Comparison of ENCODE assay signal across 13 mouse cellular contexts in genomic region chr17:49208315-49208820, GRCm38 (mm10).
A peak's percentile ranks its signal among the peaks of the same experiment; 100 is the strongest.
DNase-seq lines count a peak whose midpoint lies in the region; ATAC-seq and TF ChIP-seq lines count a peak whose summit lies in the region.
"Had no signal": no experiment of that assay in that cellular context is flagged by ENCODE, and none has a peak within 500 bp of the region (broad histone marks: within the 10 kb centered on the region; RNA-seq: fewer than 3 reads in every experiment).

No protein-coding gene starts in this region.

- TF ChIP-seq EP300 in lung, postnatal 0 days (IDR thresholded peaks at IDR 0.05): no peak

- H3K9ac ChIP-seq in intestine, postnatal 0 days (ENCODE audit: low read depth, low read length): no peak overlapping the region
- H3K9ac ChIP-seq in intestine, embryonic 16.5 days (ENCODE audit: low read depth, low read length): no peak overlapping the region
- no peak overlapping the region for H3K9ac ChIP-seq in lung, postnatal 0 days (replicated peaks; ENCODE audit: low read depth)
- H3K9ac ChIP-seq: embryonic facial prominence, embryonic 15.5 days; heart, embryonic 13.5 days; limb, embryonic 12.5 days; neural tube, embryonic 12.5 days had no signal

- no peaks in the 10 kb centered on the region for H3K36me3 ChIP-seq in intestine, postnatal 0 days (ENCODE audit: control insufficient read depth, insufficient read depth)
- H3K36me3 ChIP-seq in intestine, embryonic 16.5 days (ENCODE audit: control insufficient read depth, insufficient read depth, low read length): no peaks in the 10 kb centered on the region
- no peaks in the 10 kb centered on the region for H3K36me3 ChIP-seq in lung, postnatal 0 days (ENCODE audit: insufficient read depth, low read length)
- H3K36me3 ChIP-seq: embryonic facial prominence, embryonic 15.5 days; heart, embryonic 13.5 days; limb, embryonic 12.5 days; neural tube, embryonic 12.5 days had no signal

- no peak for ATAC-seq in intestine, postnatal 0 days
- no peak for ATAC-seq in intestine, embryonic 16.5 days
- no peak for ATAC-seq in lung, postnatal 0 days

- no peak overlapping the region for H3K4me3 ChIP-seq in intestine, postnatal 0 days (ENCODE audit: low read depth, low read length)
- H3K4me3 ChIP-seq in intestine, embryonic 16.5 days (ENCODE audit: low read length): no peak overlapping the region
- H3K4me3 ChIP-seq in lung, postnatal 0 days (ENCODE audit: low read depth, low read length): no peak overlapping the region
- H3K4me3 ChIP-seq: embryonic facial prominence, embryonic 15.5 days; heart, embryonic 13.5 days; limb, embryonic 12.5 days; neural tube, embryonic 12.5 days had no signal

- H3K4me1 ChIP-seq in intestine, postnatal 0 days (replicated peaks; ENCODE audit: control insufficient read depth, insufficient read depth, low read length): no peaks in the 10 kb centered on the region
- H3K4me1 ChIP-seq in intestine, embryonic 16.5 days (ENCODE audit: control insufficient read depth, insufficient read depth, low read length): no peaks in the 10 kb centered on the region
- no peaks in the 10 kb centered on the region for H3K4me1 ChIP-seq in lung, postnatal 0 days (ENCODE audit: insufficient read depth, low read depth, low read length)
- H3K4me1 ChIP-seq: embryonic facial prominence, embryonic 15.5 days had no signal

- H3K27me3 ChIP-seq in intestine, postnatal 0 days (replicated peaks; ENCODE audit: control insufficient read depth, insufficient read depth, low read length): no peaks in the 10 kb centered on the region
- no peaks in the 10 kb centered on the region for H3K27me3 ChIP-seq in intestine, embryonic 16.5 days (replicated peaks; ENCODE audit: control insufficient read depth, insufficient read depth, low read length)
- H3K27me3 ChIP-seq in lung, postnatal 0 days (replicated peaks; ENCODE audit: insufficient read depth, low read length): no peaks in the 10 kb centered on the region
- H3K27me3 ChIP-seq: embryonic facial prominence, embryonic 15.5 days; heart, embryonic 13.5 days; limb, embryonic 12.5 days; neural tube, embryonic 12.5 days had no signal

- no peaks in the 10 kb centered on the region for H3K9me3 ChIP-seq in intestine, postnatal 0 days (ENCODE audit: control insufficient read depth)
- H3K9me3 ChIP-seq in intestine, embryonic 16.5 days (ENCODE audit: control insufficient read depth, low read length): no peaks in the 10 kb centered on the region
- no peaks in the 10 kb centered on the region for H3K9me3 ChIP-seq in lung, postnatal 0 days (ENCODE audit: low read length)
- H3K9me3 ChIP-seq: embryonic facial prominence, embryonic 15.5 days; limb, embryonic 12.5 days had no signal

- no peak overlapping the region for H3K27ac ChIP-seq in intestine, postnatal 0 days (ENCODE audit: low read depth, low read length)
- no peak overlapping the region for H3K27ac ChIP-seq in intestine, embryonic 16.5 days (ENCODE audit: low read length)
- no peak overlapping the region for H3K27ac ChIP-seq in lung, postnatal 0 days (ENCODE audit: low read length)
- H3K27ac ChIP-seq: embryonic facial prominence, embryonic 15.5 days; heart, embryonic 13.5 days; limb, embryonic 12.5 days; neural tube, embryonic 12.5 days had no signal

- no peak for DNase-seq in lung, postnatal 0 days (ENCODE audit: low spot score)
- no peak for DNase-seq in lung, adult 18-20 months
- peak; percentile 26 for DNase-seq in embryo, embryonic 10.5 days (ENCODE audit: low spot score)
- DNase-seq in retina, embryonic 14.5 days (ENCODE audit: low spot score): peak; percentile 14
- DNase-seq in ovary, postnatal 10 days (ENCODE audit: low spot score): no peak
- DNase-seq: adrenal gland, postnatal 25 days; cerebellum, adult 2 months had no signal

- peak; percentile 43 for TF ChIP-seq CTCF in intestine, postnatal 0 days (IDR thresholded peaks at IDR 0.05; ENCODE audit: low read depth)
- TF ChIP-seq CTCF in lung, postnatal 0 days (IDR thresholded peaks at IDR 0.05): peak; percentile 40

- no peak overlapping the region for H3K4me2 ChIP-seq in intestine, postnatal 0 days (replicated peaks; ENCODE audit: low read depth)
- H3K4me2 ChIP-seq in intestine, embryonic 16.5 days (ENCODE audit: low read depth, low read length): no peak overlapping the region
- no peak overlapping the region for H3K4me2 ChIP-seq in lung, postnatal 0 days (replicated peaks; ENCODE audit: low read depth, low read length)
- H3K4me2 ChIP-seq: embryonic facial prominence, embryonic 15.5 days; heart, embryonic 13.5 days; limb, embryonic 12.5 days; neural tube, embryonic 12.5 days had no signal

- WGBS in intestine, postnatal 0 days: 69% methylated on average over 10 of the region's 10 CpGs
- WGBS in intestine, embryonic 16.5 days: 68% methylated on average over 10 of the region's 10 CpGs
- WGBS in lung, postnatal 0 days: 71% methylated on average over 10 of the region's 10 CpGs

Comparison
In these comparisons a context has a peak if more than half of its experiments do, and no peak if none do; other contexts are left out.
1. DNase-seq: peak in embryo, embryonic 10.5 days (single experiment) and retina, embryonic 14.5 days (single experiment); none in lung, postnatal 0 days (single experiment), lung, adult 18-20 months (0 of 2) and ovary, postnatal 10 days (single experiment).